Mouse (Mus musculus) thymus, adult 2 months (tissue): ENCODE data around the gene Aff3. TPM values are rescaled to one million over a fixed set of nuclear protein-coding genes. Genes with fewer than 3 reads are reported as not detected.

Source experiments
- DNase-seq: peaks from one replicate; pipeline ENCODE4 v3.0.0; 2021
- H3K27ac ChIP-seq: fragments of 200-500 bp; 2 replicates; pipeline ENCODE4 v1.5.1; 2012; ENCODE audit warnings: low read length, control low read depth; ENCODE audit not compliant: control insufficient read depth, insufficient read depth
- H3K27me3 ChIP-seq: fragments of 200-500 bp; 2 replicates; pipeline ENCODE4 v1.6.1; 2012; ENCODE audit warnings: mild to moderate bottlenecking, low read length, moderate library complexity, mixed read lengths; ENCODE audit not compliant: control insufficient read depth, insufficient read depth
- H3K36me3 ChIP-seq: fragments of 200-500 bp; 2 replicates; pipeline ENCODE4 v1.6.1; 2012; ENCODE audit warnings: mild to moderate bottlenecking, low read length, moderate library complexity; ENCODE audit not compliant: control insufficient read depth, insufficient read depth
- H3K4me1 ChIP-seq: fragments of 200-500 bp; replicated peaks from 2 replicates; pipeline ENCODE4 v1.6.1; 2012; ENCODE audit warnings: low read length; ENCODE audit not compliant: control insufficient read depth, insufficient read depth
- H3K4me3 ChIP-seq: fragments of 200-500 bp; 2 replicates; pipeline ENCODE4 v1.5.1; 2012; ENCODE audit warnings: mild to moderate bottlenecking, low read length, control low read depth, moderate library complexity; ENCODE audit not compliant: control insufficient read depth, insufficient read depth
- CTCF ChIP-seq: fragments of 200-500 bp; IDR thresholded peaks from 2 replicates; pipeline ENCODE4 v1.5.1; 2012; ENCODE audit warnings: mild to moderate bottlenecking, control low read depth, low read length, moderate library complexity, borderline replicate concordance; ENCODE audit not compliant: control insufficient read depth, poor library complexity, insufficient read depth; ENCODE audit errors: extremely low read depth
- POLR2A ChIP-seq: fragments of 200-500 bp; IDR thresholded peaks from 2 replicates; pipeline ENCODE4 v1.6.1; 2012; ENCODE audit warnings: mild to moderate bottlenecking, low read length, control low read depth, moderate library complexity; ENCODE audit not compliant: control insufficient read depth, poor library complexity, insufficient read depth; ENCODE audit errors: extremely low read depth
- WGBS: fragments of 180-500 bp; shearing (Covaris S2); methylation state at CpG from one replicate; pipeline ENCODE4 v1.1.7; 2018; 5-methylcytosine and 5-hydroxymethylcytosine counted together
- polyA plus RNA-seq: library from polyadenylated mRNA; depleted of rRNA; stranded (reverse); fragments of >200 nt; gene quantifications from 2 replicates; pipeline ENCODE4 v1.2.3, GENCODE M21; 2012

Gene Aff3
- polyA plus RNA-seq, 1 experiment: 39.6 TPM

DNA sequence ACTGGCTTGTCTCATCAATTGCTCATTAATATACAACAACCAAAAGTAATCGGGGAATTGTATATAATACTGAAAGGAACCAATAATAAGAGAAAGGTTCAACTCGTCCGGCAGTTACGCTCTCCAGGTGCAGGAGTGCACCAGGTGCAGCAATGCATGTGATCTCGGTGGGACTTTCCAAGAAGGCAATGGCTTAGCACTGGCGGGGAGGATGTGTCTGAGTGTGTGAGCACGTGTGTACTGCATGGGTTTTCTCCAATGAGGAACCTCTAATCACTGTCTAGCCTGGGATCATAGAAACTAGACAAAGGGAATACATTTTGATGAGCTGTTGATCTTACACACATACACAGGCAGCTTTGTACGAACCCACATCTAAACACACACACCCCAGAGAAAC, 485.8 kb downstream of the Aff3 start:
- TF ChIP-seq CTCF: no peak
- Histone ChIP-seq H3K36me3 (peaks cover 26% of the 10 kb centered on the region), H3K4me1 (no peaks in the 10 kb centered on the region), H3K4me3 (no peak overlapping the region), H3K27ac (no peak overlapping the region), H3K27me3 (no peaks in the 10 kb centered on the region)
- WGBS: 94% methylated on average over 8 of the region's 8 CpGs
- DNase-seq: no peak

DNA sequence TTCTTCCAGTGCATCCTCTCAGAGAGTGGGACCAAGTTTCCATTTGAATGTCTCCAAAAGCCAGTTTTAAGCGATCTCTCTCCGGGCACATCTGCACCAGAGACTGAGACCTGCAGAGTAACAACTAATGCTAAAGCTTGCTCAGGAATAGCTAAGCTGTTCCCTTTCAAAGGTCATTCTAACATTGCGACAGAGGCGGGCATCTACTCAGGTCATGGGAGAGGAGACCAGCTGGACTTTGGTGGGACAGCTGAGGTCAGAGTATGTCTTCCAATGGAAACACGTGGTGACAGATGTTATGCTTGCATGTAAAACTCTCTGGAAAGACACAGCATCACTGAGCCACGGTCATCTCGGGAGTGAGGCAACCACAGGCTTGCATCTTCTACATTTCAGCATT, 488.7 kb downstream of the Aff3 start:
- no peak for TF ChIP-seq CTCF
- TF ChIP-seq POLR2A: no peak
- Histone ChIP-seq H3K4me3 (no peak overlapping the region), H3K27ac (no peak overlapping the region), H3K27me3 (no peaks in the 10 kb centered on the region), H3K4me1 (no peaks in the 10 kb centered on the region), H3K36me3 (peaks cover 14% of the 10 kb centered on the region)
- no peak for DNase-seq
- WGBS: 95% methylated on average over 7 of the region's 7 CpGs

- TF ChIP-seq POLR2A (no peak), CTCF (no peak)
- no peak for DNase-seq
- 91% methylated on average over 4 of the region's 4 CpGs for WGBS
- no peaks in the 10 kb centered on the region for H3K27me3 ChIP-seq
- no peaks in the 10 kb centered on the region for H3K36me3 ChIP-seq
- no peak overlapping the region for H3K27ac ChIP-seq
- no peaks in the 10 kb centered on the region for H3K4me1 ChIP-seq
- H3K4me3 ChIP-seq: no peak overlapping the region
These were observed 492.9 kb downstream of the Aff3 start for GRCm38 (mm10) chr1:38171874-38172273.

DNA sequence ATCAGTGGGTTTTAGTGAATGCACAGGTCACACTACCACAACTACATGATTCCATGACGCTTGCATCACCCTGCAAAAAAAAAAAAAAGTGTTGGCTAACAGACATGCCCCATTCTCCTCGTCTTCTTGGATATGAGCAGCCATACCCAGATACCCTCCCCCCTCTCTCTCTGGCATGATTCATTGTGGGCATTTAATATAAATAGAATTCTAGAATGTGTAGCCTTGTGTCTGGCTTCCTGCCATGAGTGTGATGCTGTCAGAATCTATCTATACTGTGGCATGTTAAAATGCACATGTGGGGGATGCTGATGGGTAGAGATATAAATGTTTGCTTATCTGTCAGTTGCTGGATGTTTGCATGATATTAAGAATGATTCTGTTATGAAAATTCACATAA, 499.1 kb downstream of the Aff3 start:
- TF ChIP-seq POLR2A (no peak), CTCF (no peak)
- WGBS: 81% methylated on average over 2 of the region's 2 CpGs
- H3K27ac ChIP-seq: no peak overlapping the region
- H3K27me3 ChIP-seq: no peaks in the 10 kb centered on the region
- no peak overlapping the region for H3K4me3 ChIP-seq
- H3K4me1 ChIP-seq: no peaks in the 10 kb centered on the region
- DNase-seq: no peak
- H3K36me3 ChIP-seq: no peaks in the 10 kb centered on the region

GRCm38 (mm10) chr1:38150086-38150485, 514.7 kb downstream of the Aff3 start:
- 77% methylated on average over 5 of the region's 5 CpGs for WGBS
- Histone ChIP-seq H3K36me3 (no peaks in the 10 kb centered on the region), H3K4me3 (no peak overlapping the region), H3K27ac (no peak overlapping the region), H3K4me1 (no peaks in the 10 kb centered on the region), H3K27me3 (no peaks in the 10 kb centered on the region)
- no peak for TF ChIP-seq POLR2A
- DNase-seq: no peak

- 98% methylated on average over 4 of the region's 4 CpGs for WGBS
- Histone ChIP-seq H3K4me3 (no peak overlapping the region), H3K27ac (no peak overlapping the region)
These were observed 518.7 kb downstream of the Aff3 start for GRCm38 (mm10) chr1:38146008-38146407.

GRCm38 (mm10) chr1:38141371-38141770, 523.4 kb downstream of the Aff3 start:
- Histone ChIP-seq H3K27me3 (no peaks in the 10 kb centered on the region), H3K4me3 (no peak overlapping the region), H3K36me3 (no peaks in the 10 kb centered on the region), H3K27ac (no peak overlapping the region), H3K4me1 (0 out of 2 replicates have a peak, but pooled peaks cover 3% of the 10 kb centered on the region)
- WGBS: 97% methylated on average over 1 of the region's 1 CpGs
- no peak for TF ChIP-seq POLR2A
- TF ChIP-seq CTCF: no peak
- DNase-seq: no peak

More at GRCm38 (mm10) chr1:38146008-38146407, 518.7 kb downstream of the Aff3 start:
- no peak for DNase-seq
- H3K4me1 ChIP-seq: no peaks in the 10 kb centered on the region
- H3K27me3 ChIP-seq: no peaks in the 10 kb centered on the region
- TF ChIP-seq POLR2A: no peak
- no peak for TF ChIP-seq CTCF
- no peaks in the 10 kb centered on the region for H3K36me3 ChIP-seq
